Mouse (Mus musculus) frontal cortex, postnatal 25 days (tissue): ENCODE measurements around the gene Tmem161a.
"Not testable (repeated sequence)": the region's sequence is repeated elsewhere in the genome, so short reads cannot be mapped to it uniquely, and the experiment has no call there.

Source experiments
- DNase-seq, 2 experiments: peaks; one replicate each; pipeline ENCODE4 v3.0.0; 2022; ENCODE audit warnings: low spot score in 2 of 2

Tmem161a gene

DNA sequence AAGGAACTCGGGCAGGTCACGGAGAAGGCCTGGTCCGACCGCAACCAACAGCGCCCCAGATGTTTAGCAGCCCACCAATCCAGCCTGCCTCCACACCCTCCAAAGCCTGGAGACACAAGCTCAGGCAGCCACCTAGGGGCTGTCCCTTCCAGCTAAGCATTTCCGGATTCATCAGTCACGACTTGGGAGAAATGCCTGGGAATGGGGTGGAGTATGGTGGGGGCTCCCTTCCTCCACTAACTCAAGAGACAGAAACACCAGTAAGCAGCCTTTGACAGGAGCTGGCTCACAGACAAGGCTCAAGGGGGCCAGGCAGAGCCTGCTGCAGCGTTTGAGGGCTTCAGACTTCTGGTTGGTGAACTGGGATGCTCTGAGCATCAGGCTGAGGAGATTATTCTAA is 38.4 kb downstream of the Tmem161a start:
- peak in 1 of 2 experiments; percentile 44 for DNase-seq

DNA sequence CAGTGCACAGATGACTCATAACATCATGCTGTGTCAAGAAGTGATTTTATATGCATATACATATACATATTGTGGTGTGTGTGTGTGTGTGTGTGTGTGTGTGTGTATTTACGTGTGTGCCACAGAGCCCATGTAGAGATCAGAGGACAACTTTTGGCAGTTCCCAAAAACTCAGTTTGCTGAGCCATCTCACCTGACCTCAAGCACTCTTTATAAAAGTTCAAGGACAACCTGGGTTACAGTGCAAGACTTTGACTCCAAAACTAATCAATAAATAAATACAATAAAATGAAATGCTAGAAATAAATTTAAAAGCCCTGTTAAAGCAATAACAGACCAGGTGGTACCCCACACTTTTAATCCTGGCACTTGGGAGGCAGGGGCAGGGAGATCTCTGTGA is 39.1 kb downstream of the Tmem161a start:
- no peak for DNase-seq

DNA sequence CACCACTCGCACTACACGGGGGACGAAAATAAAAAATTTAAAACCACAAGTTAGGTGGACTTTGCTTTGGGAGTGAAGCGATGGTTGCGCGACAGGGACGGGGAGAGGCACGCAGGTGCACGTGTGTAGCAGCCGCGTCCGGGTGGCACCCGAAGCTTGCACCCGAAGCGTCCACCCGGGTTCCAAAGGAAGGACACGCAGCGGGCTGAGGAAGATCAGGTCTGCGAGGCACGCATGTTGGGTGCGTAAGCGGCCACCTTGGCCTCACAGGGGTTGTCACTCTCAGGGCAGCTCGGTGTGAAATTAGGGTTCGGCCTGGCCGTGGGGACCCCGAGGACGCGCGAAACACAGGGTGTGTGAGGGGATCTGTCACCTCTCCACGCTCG is 39.6 kb downstream of the Tmem161a start:
- DNase-seq, result peak in 1 of 2 experiments; percentile 36

DNA sequence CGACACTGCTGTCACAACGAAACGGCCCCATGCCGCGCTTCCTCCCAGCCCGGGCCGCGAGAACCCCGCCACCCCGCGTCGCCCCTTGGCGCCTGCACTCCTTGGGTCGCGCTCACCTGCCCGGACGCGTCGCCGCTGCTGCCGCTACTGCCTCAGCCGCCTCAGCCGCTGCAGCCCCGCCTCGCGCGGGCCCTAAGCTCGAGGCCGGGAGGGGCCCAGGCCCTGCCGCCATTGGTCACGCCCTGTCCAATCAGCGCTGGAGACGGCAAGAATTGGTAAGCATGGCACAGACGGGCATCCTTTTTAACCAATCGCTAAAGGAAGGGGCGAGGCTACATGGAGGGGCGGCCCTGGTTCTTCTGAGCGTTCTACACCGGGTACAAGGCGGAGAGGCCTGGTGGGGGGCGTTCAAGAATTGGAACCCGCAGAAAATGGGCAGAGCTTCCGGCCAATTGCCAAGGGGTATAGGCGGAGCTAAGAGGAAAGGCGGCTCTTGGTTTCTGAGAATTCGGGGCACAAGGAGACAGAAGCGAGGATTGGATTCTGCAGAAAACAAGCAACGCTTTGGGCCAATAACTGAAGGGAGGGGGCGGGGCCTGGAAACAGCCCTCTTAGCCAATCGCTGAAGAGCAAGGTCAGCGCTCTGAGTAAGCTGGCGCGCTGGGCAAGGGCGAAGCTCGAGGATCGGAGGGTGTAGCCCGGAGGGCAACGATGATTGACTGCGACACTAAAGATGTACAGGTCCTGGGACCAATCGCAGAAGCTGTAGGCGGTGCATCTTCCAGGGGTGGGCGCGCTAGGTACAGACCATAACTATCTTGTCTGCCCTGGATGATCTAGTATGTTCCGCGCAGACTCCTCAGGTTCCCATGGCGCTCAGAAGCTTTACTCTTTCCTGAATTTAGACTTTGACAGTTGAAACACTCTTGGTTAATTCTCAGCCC is 40.2 kb downstream of the Tmem161a start, which contains the start of gene Slc25a42:
Gene Slc25a42 (minus strand): TSS at position 194 of the 944 bp plus-strand sequence.
- DNase-seq, result peak; percentile 90 to 96

GRCm38 (mm10) chr8:70214411-70214810 is 42.3 kb downstream of the Tmem161a start:
- no peak for DNase-seq

DNA sequence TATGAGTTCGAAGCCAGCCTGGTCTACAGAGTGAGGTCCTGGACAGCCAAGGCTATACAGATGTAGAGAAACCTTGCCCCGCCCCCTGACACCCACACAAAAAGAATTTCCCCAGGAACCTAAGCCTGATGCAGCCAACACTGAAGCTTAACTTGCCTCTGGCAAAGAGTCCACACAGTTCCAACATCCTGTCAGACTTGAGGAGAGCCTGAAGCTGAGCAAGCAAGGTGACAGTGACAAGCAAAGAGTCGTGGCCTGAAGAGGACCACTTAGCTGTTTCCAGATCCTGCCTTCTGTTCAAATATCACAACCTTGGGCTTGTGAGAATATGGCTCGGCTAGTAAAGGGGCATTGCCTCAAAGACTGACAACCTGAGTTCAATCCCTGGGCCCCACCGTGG is 42.9 kb downstream of the Tmem161a start:
- DNase-seq, result no peak

- DNase-seq, result not testable (repeated sequence)
Observed at GRCm38 (mm10) chr8:70216161-70216560, 44.0 kb downstream of the Tmem161a start.

GRCm38 (mm10) chr8:70216566-70216965 is 44.4 kb downstream of the Tmem161a start:
- DNase-seq, result peak; percentile 32 to 55

GRCm38 (mm10) chr8:70217441-70217840 is 45.3 kb downstream of the Tmem161a start:
- no peak for DNase-seq

GRCm38 (mm10) chr8:70219107-70219684 is 47.0 kb downstream of the Tmem161a start:
- no peak for DNase-seq

- no peak for DNase-seq
Observed at GRCm38 (mm10) chr8:70220236-70220840, 48.2 kb downstream of the Tmem161a start.

DNA sequence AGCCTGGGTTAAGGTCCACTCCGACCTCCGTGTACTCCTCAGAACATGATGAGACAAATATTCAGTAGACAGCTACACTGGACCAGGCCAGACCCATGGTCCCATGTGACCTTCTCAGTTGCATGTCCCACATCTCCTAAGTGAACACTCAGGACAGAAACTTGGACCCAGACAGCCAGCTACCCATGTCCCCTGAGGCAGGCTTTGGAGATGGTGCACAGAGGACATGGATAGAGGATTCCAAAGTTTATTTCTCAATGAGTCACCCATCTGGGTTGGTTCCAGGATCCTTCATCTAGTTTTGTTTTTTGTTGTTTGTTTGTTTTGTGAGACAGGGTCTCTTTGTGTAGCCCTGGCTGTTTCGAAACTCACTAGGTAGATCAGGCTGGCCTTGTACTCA is 48.8 kb downstream of the Tmem161a start:
- no peak for DNase-seq

DNA sequence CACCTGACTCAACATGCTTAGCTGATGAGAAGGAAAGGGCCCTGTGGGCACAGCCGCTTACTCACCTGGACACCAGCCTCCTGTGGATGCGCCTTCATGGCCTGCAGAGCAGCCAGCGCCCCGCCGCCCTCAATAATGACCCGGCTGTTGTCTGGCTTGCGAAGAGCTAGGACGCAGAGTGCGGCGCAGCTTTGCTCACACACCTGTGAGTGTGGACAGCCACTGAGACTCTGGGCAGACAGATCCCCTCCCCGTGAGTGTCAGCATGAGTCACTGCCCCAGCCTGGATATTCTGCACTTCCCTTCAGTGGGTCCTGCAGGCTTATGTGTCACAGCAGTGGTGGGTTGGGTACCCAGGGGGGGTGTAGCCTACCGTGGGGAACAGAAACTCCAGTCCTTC is 49.9 kb downstream of the Tmem161a start:
- DNase-seq, result no peak

GRCm38 (mm10) chr8:70223341-70223740 is 51.2 kb downstream of the Tmem161a start:
- DNase-seq, result no peak

DNA sequence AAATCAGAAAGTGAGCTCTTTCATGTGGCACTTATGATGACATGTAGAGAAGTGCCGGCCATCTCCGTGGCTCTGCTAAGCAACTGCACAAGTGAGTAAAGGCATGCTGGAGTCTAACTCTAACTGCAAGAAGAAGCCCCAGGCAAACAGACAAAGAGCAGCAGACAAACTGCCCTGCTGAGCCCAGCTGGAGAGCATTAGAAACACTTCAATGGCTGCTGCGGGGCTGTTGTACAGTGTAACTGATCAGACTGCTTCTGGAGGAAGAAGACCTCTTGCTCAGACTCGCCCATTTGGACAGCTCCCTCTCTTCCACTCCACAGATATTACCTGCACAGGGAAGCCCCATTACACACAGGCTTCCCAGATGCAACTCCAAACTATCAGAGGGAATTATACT is 55.8 kb downstream of the Tmem161a start:
- no peak for DNase-seq

GRCm38 (mm10) chr8:70230837-70231236 is 58.7 kb downstream of the Tmem161a start:
- DNase-seq, result no peak
